Mouse (Mus musculus): Measurements from ENCODE around the gene Nol11.
"Not testable (repeated sequence)": the region's sequence is repeated elsewhere in the genome, so short reads cannot be mapped to it uniquely, and the experiment has no call there.

The Nol11 gene

DNA sequence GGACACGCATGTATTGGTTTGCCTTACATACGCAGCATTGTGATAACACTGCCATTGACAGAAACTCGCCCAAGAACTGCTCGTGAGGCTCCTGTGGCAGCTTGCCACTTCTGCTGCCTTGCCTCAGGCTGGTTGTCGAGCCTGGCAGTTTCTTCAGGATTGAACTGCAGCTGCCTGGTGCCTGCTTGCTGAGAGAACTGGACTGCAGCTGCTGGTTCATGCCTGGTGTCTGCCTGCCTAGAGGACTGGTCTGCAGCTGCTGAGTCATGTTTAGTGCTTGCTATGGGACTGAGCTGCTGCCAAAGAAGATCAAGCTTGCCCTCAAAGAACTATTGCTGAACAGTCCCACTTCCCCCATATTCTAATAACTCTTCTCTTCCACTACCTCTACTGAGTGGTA is 33.9 kb downstream of the Nol11 start:
- no peak for DNase-seq (ENCODE audit: low spot score)

DNA sequence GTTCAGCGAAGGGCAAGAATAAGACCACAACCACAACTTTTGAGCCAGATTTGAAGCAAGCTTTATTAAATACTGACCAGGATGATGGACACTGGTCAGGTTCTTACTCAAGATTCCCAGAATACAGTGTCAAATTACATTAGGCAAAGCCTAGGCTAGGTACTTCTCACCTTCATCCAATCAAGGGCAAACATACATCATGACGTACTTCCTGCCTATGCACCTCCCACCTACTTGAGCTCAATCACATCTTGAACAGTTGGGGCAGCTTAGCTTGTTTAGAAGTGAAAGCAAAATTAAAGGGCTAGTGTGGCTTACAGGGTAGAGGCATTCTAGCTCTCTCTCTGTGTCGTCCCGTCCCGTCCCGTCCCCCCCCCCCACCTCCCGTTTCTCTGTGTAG is 34.8 kb downstream of the Nol11 start:
- DNase-seq (ENCODE audit: low spot score), result no peak

GRCm38 (mm10) chr11:107153645-107154044 is 35.5 kb downstream of the Nol11 start:
- DNase-seq (ENCODE audit: low spot score), result no peak

DNA sequence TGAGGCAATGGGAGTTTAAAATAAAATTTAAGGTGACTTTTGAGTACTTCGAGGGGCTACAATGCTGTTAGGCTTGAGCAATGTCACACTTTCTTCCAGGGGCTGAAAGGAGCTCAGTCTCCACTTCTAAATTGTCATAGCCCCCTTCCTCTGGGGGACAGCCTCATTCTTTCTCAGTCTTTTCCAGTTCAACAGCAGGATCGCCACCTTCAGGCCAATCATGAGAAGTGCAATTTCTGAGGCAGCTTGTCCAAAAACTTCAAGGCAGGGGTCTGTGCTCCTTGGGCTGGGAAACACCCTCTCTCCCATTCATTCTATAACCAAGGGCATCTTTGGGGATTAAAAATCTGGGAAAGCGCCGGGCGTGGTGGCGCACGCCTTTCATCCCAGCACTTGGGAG is 37.4 kb downstream of the Nol11 start:
- DNase-seq (ENCODE audit: low spot score), result no peak

- DNase-seq (ENCODE audit: low spot score), result not testable (repeated sequence)
These were observed 45.2 kb downstream of the Nol11 start for GRCm38 (mm10) chr11:107143956-107144355.

- DNase-seq (ENCODE audit: low spot score), result no peak
These were observed 46.8 kb downstream of the Nol11 start for GRCm38 (mm10) chr11:107142382-107142781.

- no peak for DNase-seq (ENCODE audit: low spot score)
These were observed 48.4 kb downstream of the Nol11 start for GRCm38 (mm10) chr11:107140756-107141155.

- DNase-seq (ENCODE audit: low spot score), result peak; percentile 67
These were observed 50.5 kb downstream of the Nol11 start for GRCm38 (mm10) chr11:107138633-107139032.

DNA sequence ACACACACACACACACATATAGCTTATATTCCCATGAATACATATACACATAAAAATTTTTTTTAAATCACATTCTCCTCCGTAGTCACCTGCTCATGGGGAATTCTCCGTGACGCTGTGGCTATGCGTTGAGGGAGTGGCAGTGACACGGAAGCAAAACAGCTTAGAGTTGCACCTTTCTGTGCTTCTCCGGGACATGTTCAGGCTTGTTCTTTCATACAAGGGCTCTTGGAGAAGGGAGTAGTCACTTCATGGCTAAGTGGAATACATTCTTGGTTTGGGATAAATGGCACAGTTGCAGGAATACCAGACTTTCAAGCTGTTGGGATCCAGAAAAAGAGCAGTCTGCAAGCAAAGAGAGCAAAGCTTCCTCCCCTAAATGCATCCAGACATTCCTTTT is 51.6 kb downstream of the Nol11 start:
- no peak for DNase-seq (ENCODE audit: low spot score)

DNA sequence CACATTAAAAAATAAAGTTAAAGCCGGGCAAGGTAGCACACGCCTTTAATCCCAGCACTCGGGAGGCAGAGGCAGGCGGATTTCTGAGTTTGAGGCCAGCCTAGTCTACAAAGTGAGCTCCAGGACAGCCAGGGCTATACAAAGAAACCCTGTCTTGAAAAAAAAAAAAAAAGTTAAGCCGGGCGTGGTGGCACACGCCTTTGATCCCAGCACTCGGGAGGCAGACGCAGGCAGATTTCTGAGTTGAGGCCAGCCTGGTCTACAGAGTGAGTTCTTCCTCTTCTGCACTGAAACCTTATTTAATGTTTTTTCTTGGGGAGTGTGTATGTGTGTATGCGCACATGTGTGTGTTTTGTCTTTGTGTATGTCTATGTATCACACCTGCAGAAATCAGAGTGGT is 52.7 kb downstream of the Nol11 start:
- not testable (repeated sequence) for DNase-seq (ENCODE audit: low spot score)

GRCm38 (mm10) chr11:107135741-107136140 is 53.4 kb downstream of the Nol11 start:
- DNase-seq (ENCODE audit: low spot score), result no peak

GRCm38 (mm10) chr11:107132426-107132825 is 56.8 kb downstream of the Nol11 start:
- peak; percentile 47 for DNase-seq (ENCODE audit: low spot score)

- peak; percentile 95 for DNase-seq (ENCODE audit: low spot score)
These were observed 57.3 kb downstream of the Nol11 start, which contains the start of gene Bptf for GRCm38 (mm10) chr11:107131749-107132421. Bptf (minus strand) TSS chr11:107132127.

- DNase-seq (ENCODE audit: low spot score), result peak; percentile 74
These were observed 58.1 kb downstream of the Nol11 start for GRCm38 (mm10) chr11:107130879-107131748.

DNA sequence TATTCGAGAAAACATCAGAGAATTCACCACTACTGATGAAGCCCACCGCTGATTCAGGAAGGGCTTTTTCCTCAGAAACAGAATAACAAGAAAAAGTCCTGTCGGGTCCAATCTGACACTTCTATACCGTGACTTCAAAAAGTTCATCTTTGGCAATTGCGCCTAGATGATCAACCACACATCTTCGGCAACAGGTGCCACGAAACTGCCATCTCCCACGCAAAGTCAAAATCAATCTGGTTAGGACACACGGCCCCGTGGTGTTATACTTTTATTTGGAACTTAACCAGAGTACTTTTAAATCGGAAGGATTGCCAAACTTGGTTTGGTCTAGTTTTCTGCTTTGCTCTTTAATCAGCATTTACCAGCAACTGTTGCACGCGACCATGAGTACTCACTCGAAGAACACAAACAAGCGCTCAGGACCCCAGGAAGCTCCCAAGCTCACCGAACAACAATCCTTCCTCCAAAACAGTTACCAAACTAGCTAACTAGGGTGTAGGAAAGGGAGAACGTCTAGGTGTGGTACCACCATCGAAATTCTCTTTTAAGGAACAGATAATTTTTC is 58.9 kb downstream of the Nol11 start:
- no peak for DNase-seq (ENCODE audit: low spot score)

DNA sequence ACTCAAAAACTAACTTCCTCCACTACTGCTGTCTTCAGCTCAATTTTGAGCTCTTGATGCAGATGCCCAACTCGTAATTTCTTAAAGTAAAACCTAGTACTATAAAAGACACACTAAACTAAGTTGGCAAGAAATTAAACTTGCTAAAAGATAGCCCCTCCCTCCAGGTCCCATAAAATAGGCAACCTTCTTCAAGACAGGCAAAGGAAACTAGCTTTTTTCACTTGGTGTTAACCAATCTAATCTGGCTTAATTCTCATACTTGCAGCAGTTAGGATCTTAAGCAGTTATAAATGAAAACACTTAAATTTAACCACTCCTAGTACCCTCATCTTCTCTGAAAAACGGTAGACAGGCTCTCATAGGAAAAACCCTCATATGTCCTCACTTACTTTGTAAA is 59.5 kb downstream of the Nol11 start:
- no peak for DNase-seq (ENCODE audit: low spot score)

DNA sequence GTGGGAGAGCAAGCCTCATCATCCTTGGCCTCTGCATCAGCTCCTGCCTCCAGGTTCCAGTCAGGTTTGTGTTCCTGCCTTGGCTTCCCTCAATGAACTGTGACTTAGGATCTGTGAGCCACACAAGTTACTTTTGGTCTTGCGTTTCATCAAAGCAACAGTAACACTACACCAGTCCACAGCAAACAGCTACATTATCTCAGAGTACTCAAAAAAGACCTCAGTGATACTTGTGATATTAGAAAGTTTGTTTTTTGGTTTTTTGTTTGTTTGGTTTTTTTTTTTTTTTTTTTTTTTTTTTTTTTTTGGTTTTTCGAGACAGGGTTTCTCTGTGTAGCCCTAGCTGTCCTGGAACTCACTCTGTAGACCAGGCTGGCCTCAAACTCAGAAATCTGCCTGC is 62.5 kb downstream of the Nol11 start:
- not testable (repeated sequence) for DNase-seq (ENCODE audit: low spot score)

GRCm38 (mm10) chr11:107125011-107125410 is 64.2 kb downstream of the Nol11 start:
- DNase-seq (ENCODE audit: low spot score), result no peak

DNA sequence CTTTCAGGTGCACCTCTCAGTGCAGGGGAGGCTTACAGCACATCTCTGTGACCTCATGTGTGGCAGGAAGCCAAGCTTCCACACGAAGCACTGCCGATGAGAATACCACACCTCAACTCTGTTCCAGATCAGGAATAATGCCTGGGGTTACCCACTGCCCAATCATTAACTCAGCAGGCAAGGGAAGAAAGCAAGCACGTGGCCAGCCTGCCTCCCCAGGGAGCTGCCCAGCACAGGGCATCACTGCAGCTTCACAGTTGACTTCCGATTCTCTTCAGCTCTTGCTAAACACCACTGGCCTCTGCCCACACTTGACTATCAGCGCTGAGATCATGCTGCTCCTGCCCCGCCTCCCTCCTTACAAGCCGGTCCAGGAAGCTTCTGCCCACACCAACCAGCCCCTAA is 64.9 kb downstream of the Nol11 start:
- DNase-seq (ENCODE audit: low spot score), result no peak

- DNase-seq (ENCODE audit: low spot score), result no peak
These were observed 71.4 kb downstream of the Nol11 start for GRCm38 (mm10) chr11:107117789-107118188.

All from testis, postnatal 10 days (tissue).